Mouse (Mus musculus) kidney, embryonic 16.5 days (tissue): ENCODE measurements at regions not wholly inside any gene's neighbourhood (a gene's known extent, or its start where the extent isn't known, plus 50 kb on each side); places are given as distances from the start of the nearest gene placed in this dataset.

Experiments
- ATAC-seq: fragments of 200-750 bp; cut with Nextera tagmentation; 2 replicates; pipeline ENCODE4 v1.8.0; 2017; ENCODE audit warnings: moderate TSS enrichment; ENCODE audit not compliant: low FRiP score, low TSS enrichment
- H3K27ac ChIP-seq: fragments of 300-500 bp; sonication (generic); 2 replicates; pipeline ENCODE4 v1.5.1; 2014; ENCODE audit warnings: low read length
- H3K27me3 ChIP-seq: fragments of 300-500 bp; sonication (generic); 2 replicates; pipeline ENCODE4 v1.6.1; 2014; ENCODE audit warnings: low read length, control low read depth, mixed read lengths; ENCODE audit not compliant: insufficient read depth
- H3K36me3 ChIP-seq: fragments of 300-500 bp; sonication (generic); 2 replicates; pipeline ENCODE4 v1.6.1; 2014; ENCODE audit warnings: low read length, control low read depth, mixed read lengths; ENCODE audit not compliant: insufficient read depth
- H3K4me1 ChIP-seq: fragments of 300-500 bp; sonication (generic); 2 replicates; pipeline ENCODE4 v1.6.1; 2014; ENCODE audit warnings: low read length, control low read depth, mixed read lengths; ENCODE audit not compliant: insufficient read depth
- H3K4me2 ChIP-seq: fragments of 300-500 bp; sonication (generic); replicated peaks from 2 replicates; pipeline ENCODE4 v1.6.1; 2014; ENCODE audit warnings: low read depth, low read length
- H3K4me3 ChIP-seq: fragments of 300-500 bp; sonication (generic); 2 replicates; pipeline ENCODE4 v1.5.1; 2014; ENCODE audit warnings: mild to moderate bottlenecking, low read length
- H3K9ac ChIP-seq: fragments of 300-500 bp; sonication (generic); replicated peaks from 2 replicates; pipeline ENCODE4 v1.6.1; 2014; ENCODE audit warnings: low read length
- H3K9me3 ChIP-seq: fragments of 300-500 bp; sonication (generic); 2 replicates; pipeline ENCODE4 v1.6.1; 2016; ENCODE audit warnings: low read length, control low read depth
- WGBS: fragments of 180-500 bp; shearing (Covaris S2); extraction: QIAGEN DNeasy Blood & Tissue Kit; methylation state at CpG from one replicate; pipeline ENCODE4 v1.1.7; 2014; 5-methylcytosine and 5-hydroxymethylcytosine counted together

DNA sequence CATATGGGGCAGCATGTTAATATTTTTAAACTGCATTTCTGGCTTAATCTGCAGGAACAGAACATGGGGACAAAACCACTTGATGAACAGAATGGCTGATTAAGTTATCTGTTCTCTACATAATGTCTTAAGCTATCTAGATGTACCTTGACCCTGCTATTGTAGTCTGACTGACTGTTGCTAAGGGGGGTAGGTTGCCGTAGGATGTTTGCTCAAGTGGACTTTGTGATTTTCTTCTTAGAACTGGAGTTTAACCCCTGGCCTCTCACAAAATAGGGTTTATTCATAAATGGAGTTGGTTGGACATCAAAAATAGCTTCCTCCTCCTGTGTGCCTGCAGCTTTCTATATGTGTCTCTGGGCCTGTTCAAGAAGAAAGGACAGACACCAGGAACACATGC lies 292.9 kb downstream of the Fam84b start:
- Histone ChIP-seq H3K9ac (no peak overlapping the region), H3K27ac (no peak overlapping the region), H3K4me2 (no peak overlapping the region), H3K9me3 (no peaks in the 10 kb centered on the region; the same call in 1 of the 2 replicates), H3K4me1 (no peaks in the 10 kb centered on the region), H3K27me3 (no peaks in the 10 kb centered on the region), H3K4me3 (no peak overlapping the region), H3K36me3 (no peaks in the 10 kb centered on the region)
- no peak for ATAC-seq
- 92% methylated on average over 1 of the region's 1 CpGs for WGBS

DNA sequence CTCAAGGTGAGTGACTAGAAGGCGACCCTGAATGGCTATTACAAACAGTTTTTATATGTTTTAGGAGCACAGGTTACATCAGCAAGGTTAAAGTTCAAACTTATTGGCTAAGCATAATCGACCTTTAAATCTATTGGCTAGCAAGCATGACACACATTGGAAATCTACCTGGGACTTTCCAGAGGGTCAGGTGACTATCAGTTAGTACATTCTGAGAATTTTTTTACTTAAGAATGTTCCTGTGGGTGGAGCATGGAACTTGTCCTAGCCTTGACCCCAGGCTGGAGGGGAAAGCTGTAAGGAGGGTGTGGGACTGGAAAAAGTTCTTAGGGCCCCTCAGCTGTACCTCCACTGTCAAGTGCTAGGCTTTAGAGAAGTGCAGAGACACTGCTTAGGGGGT lies 297.9 kb downstream of the Fam84b start:
- no peak overlapping the region for H3K9ac ChIP-seq

DNA sequence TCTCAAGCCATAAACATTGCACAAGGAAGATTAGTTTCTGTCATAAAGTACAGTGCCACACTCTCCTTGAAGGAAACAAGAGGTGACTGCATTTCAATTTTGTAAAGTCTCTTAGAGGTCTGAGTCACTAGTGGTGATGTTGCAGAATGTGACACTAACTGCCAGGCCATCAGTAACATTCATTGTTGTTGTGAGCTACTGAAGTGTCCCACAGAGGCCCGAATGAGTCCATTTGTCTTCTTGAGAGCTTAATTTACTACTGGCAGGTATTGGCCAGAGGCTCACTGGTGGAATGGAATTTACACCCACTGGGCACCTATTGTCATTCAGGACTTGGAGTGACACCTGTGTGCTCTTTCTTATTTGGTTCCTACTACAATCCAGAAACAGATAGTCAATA lies 299.0 kb downstream of the Fam84b start:
- Histone ChIP-seq H3K4me3 (no peak overlapping the region), H3K9me3 (no peaks in the 10 kb centered on the region; the same call in 1 of the 2 replicates), H3K4me2 (no peak overlapping the region), H3K27ac (no peak overlapping the region), H3K27me3 (no peaks in the 10 kb centered on the region), H3K36me3 (no peaks in the 10 kb centered on the region), H3K9ac (no peak overlapping the region), H3K4me1 (no peaks in the 10 kb centered on the region)
- no peak for ATAC-seq
- WGBS, result 26% methylated on average over 1 of the region's 1 CpGs

More for the DNA sequence above, 297.9 kb downstream of the Fam84b start:
- no peak overlapping the region for H3K4me3 ChIP-seq
- H3K36me3 ChIP-seq, result no peaks in the 10 kb centered on the region
- 86% methylated on average over 2 of the region's 2 CpGs for WGBS
- H3K4me2 ChIP-seq, result no peak overlapping the region
- no peak overlapping the region for H3K27ac ChIP-seq
- ATAC-seq, result no peak
- no peaks in the 10 kb centered on the region for H3K27me3 ChIP-seq
- H3K9me3 ChIP-seq, result no peaks in the 10 kb centered on the region; the same call in 1 of the 2 replicates
- H3K4me1 ChIP-seq, result no peaks in the 10 kb centered on the region

DNA sequence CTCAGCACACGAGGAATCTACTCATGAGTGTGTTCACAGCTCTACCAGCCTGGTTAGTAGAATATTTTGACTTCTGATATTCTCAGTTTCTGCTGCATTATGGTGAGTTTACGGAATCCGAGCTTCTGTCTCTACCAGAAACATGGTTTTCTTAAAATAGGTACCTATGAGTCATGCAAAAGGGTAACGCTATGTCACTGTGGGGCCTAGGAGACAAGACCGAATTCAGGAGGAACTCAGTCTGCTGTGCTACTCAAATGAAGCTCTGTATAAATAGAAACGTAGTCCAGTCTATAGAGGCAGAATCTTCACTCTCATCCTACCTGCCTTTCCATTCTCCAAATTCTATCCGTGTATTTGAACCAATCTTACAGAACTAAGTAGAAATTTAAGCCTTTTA lies 305.5 kb downstream of the Fam84b start:
- 90% methylated on average over 7 of the region's 7 CpGs for WGBS
- no peaks in the 10 kb centered on the region for H3K27me3 ChIP-seq
- no peak overlapping the region for H3K27ac ChIP-seq
- H3K9me3 ChIP-seq, result no peaks in the 10 kb centered on the region
- ATAC-seq, result no peak
- no peaks in the 10 kb centered on the region for H3K36me3 ChIP-seq
- no peaks in the 10 kb centered on the region for H3K4me1 ChIP-seq
- no peak overlapping the region for H3K9ac ChIP-seq
- no peak overlapping the region for H3K4me2 ChIP-seq
- H3K4me3 ChIP-seq, result no peak overlapping the region

DNA sequence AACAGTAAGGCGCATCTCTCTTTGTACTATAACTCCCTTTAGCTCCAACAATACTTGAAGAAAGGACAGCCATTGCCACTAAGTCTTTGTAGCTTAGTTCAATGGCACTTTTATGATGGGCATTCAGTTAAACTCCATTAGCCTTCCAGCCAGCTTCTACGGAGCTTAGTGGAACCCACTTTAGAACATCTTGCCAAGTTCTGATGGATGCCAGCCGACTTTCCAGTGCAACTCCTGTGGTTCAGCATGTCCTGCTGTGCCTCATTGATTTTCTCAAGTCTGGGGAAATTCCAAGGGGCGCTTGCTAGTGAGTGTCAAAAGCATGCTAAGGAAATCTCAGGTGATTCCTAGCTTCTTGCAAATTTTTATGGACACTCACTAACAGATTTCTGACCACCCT lies 316.4 kb downstream of the Fam84b start:
- Histone ChIP-seq H3K4me1 (no peaks in the 10 kb centered on the region), H3K27ac (no peak overlapping the region), H3K4me3 (no peak overlapping the region), H3K27me3 (no peaks in the 10 kb centered on the region), H3K9me3 (no peaks in the 10 kb centered on the region), H3K9ac (no peak overlapping the region), H3K4me2 (no peak overlapping the region), H3K36me3 (no peaks in the 10 kb centered on the region)
- 72% methylated on average over 4 of the region's 4 CpGs for WGBS
- no peak for ATAC-seq

DNA sequence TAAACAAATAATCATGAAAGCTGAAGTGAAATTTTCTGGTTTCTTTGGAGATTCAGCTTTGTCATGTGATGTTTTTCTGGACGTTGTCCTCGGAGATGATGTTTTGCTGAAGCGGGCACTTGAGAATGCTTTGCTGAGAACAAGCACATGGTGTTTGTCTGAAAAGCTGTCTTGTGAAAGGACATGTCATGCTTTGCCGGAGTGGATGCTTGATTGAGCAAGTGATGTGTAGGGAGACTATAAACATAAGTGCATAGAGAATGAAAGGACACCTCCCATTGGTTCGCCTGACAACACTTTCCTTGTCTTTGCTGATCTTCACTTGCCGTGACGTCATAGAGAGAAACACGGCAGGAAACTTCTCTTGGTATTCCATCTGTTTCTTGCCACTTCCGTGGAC lies 318.9 kb downstream of the Fam84b start:
- Histone ChIP-seq H3K9me3 (no peaks in the 10 kb centered on the region), H3K27me3 (no peaks in the 10 kb centered on the region), H3K4me2 (no peak overlapping the region), H3K27ac (no peak overlapping the region), H3K4me1 (no peaks in the 10 kb centered on the region), H3K4me3 (no peak overlapping the region), H3K36me3 (no peaks in the 10 kb centered on the region), H3K9ac (no peak overlapping the region)
- ATAC-seq, result no peak
- WGBS, result 79% methylated on average over 9 of the region's 9 CpGs

DNA sequence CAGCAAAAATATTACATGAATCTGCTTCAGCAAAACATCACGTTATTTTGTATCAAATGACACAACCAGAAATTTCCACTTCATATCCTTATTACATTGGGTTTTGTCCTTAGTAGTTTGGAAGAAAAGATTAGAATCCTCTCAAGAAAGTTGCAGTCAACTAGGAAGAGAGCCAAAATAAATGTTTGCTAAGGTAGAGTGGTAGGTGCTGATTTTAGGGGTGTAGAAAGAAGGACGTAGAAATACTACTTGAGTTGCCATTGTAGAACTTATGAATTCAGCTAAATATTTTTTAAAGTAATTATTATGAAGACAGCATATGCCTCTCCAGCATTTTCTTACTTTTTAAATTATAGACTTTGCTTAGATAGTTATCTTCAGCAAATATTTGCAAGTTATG lies 336.8 kb downstream of the Fam84b start:
- WGBS, result 84% methylated on average over 2 of the region's 2 CpGs
- Histone ChIP-seq H3K4me3 (no peak overlapping the region), H3K27me3 (no peaks in the 10 kb centered on the region), H3K27ac (no peak overlapping the region), H3K4me2 (no peak overlapping the region), H3K9ac (no peak overlapping the region), H3K9me3 (no peaks in the 10 kb centered on the region), H3K4me1 (no peaks in the 10 kb centered on the region), H3K36me3 (no peaks in the 10 kb centered on the region)
- no peak for ATAC-seq

DNA sequence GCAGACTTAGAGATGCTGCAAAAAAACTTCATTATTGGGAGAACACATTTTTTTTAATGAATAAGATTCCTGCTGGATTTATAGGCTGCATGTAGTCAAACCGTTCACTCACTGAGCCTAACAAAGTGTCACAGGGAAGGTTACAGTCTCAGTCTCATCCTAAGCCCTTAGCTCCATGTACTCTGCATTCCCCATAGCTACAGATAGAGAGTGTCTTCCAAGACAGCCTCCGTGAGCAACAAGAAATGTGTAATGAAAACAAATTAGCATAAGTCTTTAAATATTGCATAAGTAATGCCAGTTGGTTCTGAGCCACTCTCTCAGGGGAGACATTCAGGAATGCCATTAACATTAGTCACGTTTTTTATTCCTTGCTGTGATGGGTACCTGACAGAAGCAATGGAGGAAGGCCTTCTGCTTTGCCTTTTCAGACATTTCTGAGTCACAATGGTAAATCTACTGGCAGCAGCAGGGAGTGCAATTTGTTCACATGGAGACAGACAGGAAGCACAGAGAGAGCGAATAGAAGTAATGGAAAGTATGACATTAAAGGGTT lies 376.7 kb downstream of the Fam84b start:
- no peaks in the 10 kb centered on the region for H3K27me3 ChIP-seq
- no peak overlapping the region for H3K27ac ChIP-seq
- H3K4me1 ChIP-seq, result no peaks in the 10 kb centered on the region
- ATAC-seq, result no peak
- H3K36me3 ChIP-seq, result no peaks in the 10 kb centered on the region
- WGBS, result 67% methylated on average over 4 of the region's 4 CpGs
- H3K9ac ChIP-seq, result no peak overlapping the region
- no peaks in the 10 kb centered on the region for H3K9me3 ChIP-seq
- no peak overlapping the region for H3K4me3 ChIP-seq
- no peak overlapping the region for H3K4me2 ChIP-seq

DNA sequence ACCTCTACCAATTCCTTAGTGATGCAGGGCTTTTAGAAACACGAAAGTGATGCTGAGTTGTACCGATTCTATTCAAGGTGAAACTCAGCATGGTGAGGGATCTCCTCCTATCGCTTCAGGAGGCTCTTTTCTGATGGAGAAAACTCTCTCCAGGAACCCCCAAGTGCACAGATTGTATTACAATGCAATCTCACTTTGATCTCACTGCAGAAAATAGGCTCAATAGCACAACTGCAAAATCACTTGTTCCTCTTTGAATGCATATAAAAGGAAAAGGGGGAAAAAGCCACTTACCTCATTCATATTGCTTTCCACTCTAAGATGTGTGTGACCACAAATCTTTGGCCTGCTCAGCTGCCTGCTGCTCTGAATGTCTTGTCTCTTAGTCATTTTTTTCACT lies 378.5 kb downstream of the Fam84b start:
- no peak overlapping the region for H3K9ac ChIP-seq
- H3K4me2 ChIP-seq, result no peak overlapping the region
- no peaks in the 10 kb centered on the region for H3K27me3 ChIP-seq
- H3K4me1 ChIP-seq, result no peaks in the 10 kb centered on the region
- no peaks in the 10 kb centered on the region for H3K9me3 ChIP-seq
- no peak overlapping the region for H3K27ac ChIP-seq
- WGBS, result 24% methylated on average over 3 of the region's 3 CpGs
- no peak for ATAC-seq
- H3K4me3 ChIP-seq, result no peak overlapping the region
- no peaks in the 10 kb centered on the region for H3K36me3 ChIP-seq

DNA sequence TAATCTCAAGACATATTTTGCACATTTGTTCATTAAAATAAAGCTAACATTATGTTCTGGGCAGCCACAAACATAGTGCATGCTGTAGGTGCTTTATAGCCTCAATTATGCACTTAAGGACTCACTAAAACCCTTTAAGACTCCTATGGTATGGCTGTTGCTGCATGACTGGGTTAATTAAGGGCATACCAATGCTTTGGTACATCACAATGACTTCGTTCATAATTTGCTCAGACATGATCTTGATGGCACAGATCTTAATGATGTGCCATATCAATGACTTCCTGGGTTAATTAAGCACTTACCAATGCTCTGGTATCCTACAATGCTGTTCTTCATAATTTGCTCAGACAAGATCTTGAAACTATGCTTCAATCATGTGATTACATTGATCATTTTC lies 415.5 kb upstream of the 4933412E24Rik start:
- no peak overlapping the region for H3K4me3 ChIP-seq
- no peak overlapping the region for H3K9ac ChIP-seq
- H3K27me3 ChIP-seq, result no peaks in the 10 kb centered on the region
- no peaks in the 10 kb centered on the region for H3K36me3 ChIP-seq
- H3K4me2 ChIP-seq, result no peak overlapping the region
- H3K4me1 ChIP-seq, result no peaks in the 10 kb centered on the region
- no peaks in the 10 kb centered on the region for H3K9me3 ChIP-seq
- no peak overlapping the region for H3K27ac ChIP-seq
- WGBS, result 58% methylated on average over 1 of the region's 1 CpGs
- ATAC-seq, result no peak
